Mouse (Mus musculus): ENCODE results near the gene Fam120c.

DNA sequence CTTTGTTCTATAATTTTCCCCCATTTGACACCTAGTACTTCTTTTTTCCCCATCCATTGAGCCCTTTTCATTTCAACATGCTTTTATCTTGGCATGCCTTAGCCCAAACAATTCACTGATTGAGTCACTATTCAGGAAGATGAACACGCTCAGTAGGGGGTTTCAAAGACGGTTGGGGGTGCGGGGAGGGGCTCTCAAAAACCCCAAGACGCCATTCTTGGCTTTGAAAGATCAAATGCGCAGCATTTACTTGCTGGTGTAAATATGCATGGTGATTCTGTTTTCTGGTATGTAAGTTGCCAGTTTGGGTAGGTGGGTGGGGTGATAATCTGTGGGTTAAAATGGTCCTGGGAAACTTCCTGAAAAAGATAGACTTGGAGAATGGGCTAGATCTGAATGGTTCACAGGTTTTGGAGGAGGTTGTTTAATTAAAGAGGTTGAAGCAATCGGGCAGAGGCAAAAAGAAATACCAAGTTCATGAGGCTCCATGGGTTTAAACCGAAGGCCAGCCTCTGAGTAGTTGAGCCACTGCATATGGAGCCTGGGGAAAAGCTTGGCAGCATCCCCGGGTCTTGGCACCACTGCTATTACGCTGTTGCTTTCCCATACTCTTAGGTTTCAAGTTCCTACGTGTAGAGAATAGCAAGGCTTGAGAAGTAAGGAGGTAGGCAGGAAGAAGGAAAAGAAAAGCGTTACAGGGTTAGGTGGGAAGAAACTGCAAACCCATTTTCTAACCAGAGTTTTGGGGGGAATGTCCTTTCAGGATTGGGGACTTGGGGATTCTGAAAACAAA lies 1.6 kb downstream of the Fam120c start:
- no peak for TF ChIP-seq MYOG (IDR thresholded peaks at IDR 0.05; ENCODE audit: control insufficient read depth in 1 of 3, insufficient read depth in 1 of 3, insufficient read length in 2 of 3, low read depth in 2 of 3)
- no peak for TF ChIP-seq USF1 (IDR thresholded peaks at IDR 0.05; ENCODE audit: low read depth)
